Mouse (Mus musculus) olfactory bulb, adult 2 months (tissue): ENCODE results near the gene Gpr84. TPM values are rescaled to one million over a fixed set of nuclear protein-coding genes. Genes with fewer than 3 reads are reported as not detected.
"Not testable (repeated sequence)": the region's sequence is repeated elsewhere in the genome, so short reads cannot be mapped to it uniquely, and the experiment has no call there.

Experiments used
- H3K27ac ChIP-seq: fragments of 200-500 bp; 2 replicates; pipeline ENCODE4 v1.5.1; 2012; ENCODE audit warnings: low read depth, low read length; ENCODE audit not compliant: insufficient read depth
- H3K4me1 ChIP-seq: fragments of 200-500 bp; 2 replicates; pipeline ENCODE4 v1.6.1; 2012; ENCODE audit warnings: low read length; ENCODE audit not compliant: control insufficient read depth, insufficient read depth
- H3K4me3 ChIP-seq: fragments of 200-500 bp; 2 replicates; pipeline ENCODE4 v1.5.1; 2012; ENCODE audit warnings: mild to moderate bottlenecking, low read depth, low read length, moderate library complexity; ENCODE audit not compliant: insufficient read depth
- CTCF ChIP-seq: fragments of 200-500 bp; IDR thresholded peaks from 2 replicates; pipeline ENCODE4 v1.5.1; 2012; ENCODE audit warnings: low read depth, mild to moderate bottlenecking, low read length, moderate library complexity; ENCODE audit not compliant: insufficient read depth
- POLR2A ChIP-seq: fragments of 200-500 bp; IDR thresholded peaks from 2 replicates; pipeline ENCODE4 v1.6.1; 2012; ENCODE audit warnings: mild to moderate bottlenecking, low read depth, low read length, moderate library complexity; ENCODE audit not compliant: insufficient read depth
- WGBS: fragments of 180-500 bp; shearing (Covaris S2); methylation state at CpG from one replicate; pipeline ENCODE4 v1.1.7; 2018; 5-methylcytosine and 5-hydroxymethylcytosine counted together
- polyA plus RNA-seq: library from polyadenylated mRNA; stranded (reverse); fragments of >200 nt; gene quantifications from 2 replicates; pipeline ENCODE4 v1.2.4, GENCODE M21; 2012; ENCODE audit warnings: low replicate concordance; ENCODE audit not compliant: missing spikeins, insufficient read depth, insufficient read length

The Gpr84 gene
- polyA plus RNA-seq, 1 experiment: not detected

GRCm38 (mm10) chr15:103284066-103284465 lies 26.3 kb downstream of the Gpr84 start:
- H3K27ac ChIP-seq: no peak overlapping the region
- no peak overlapping the region for H3K4me3 ChIP-seq
- peaks cover 7% of the 10 kb centered on the region for H3K4me1 ChIP-seq
- WGBS: 57% methylated on average over 3 of the region's 3 CpGs
- TF ChIP-seq CTCF (no peak), POLR2A (no peak)

- peaks cover 7% of the 10 kb centered on the region for H3K4me1 ChIP-seq
- no peak overlapping the region for H3K27ac ChIP-seq
- H3K4me3 ChIP-seq: no peak overlapping the region
- TF ChIP-seq CTCF (no peak), POLR2A (no peak)
- 89% methylated on average over 3 of the region's 3 CpGs for WGBS
Observed at GRCm38 (mm10) chr15:103281465-103282205, 28.8 kb downstream of the Gpr84 start.

- TF ChIP-seq POLR2A: no peak
- no peak for TF ChIP-seq CTCF
- no peak overlapping the region for H3K4me3 ChIP-seq
- H3K4me1 ChIP-seq: peaks cover 7% of the 10 kb centered on the region
- 73% methylated on average over 3 of the region's 3 CpGs for WGBS
- H3K27ac ChIP-seq: no peak overlapping the region
Observed at GRCm38 (mm10) chr15:103280817-103281464, 29.5 kb downstream of the Gpr84 start.

GRCm38 (mm10) chr15:103279750-103280149 lies 30.7 kb downstream of the Gpr84 start:
- no peak for TF ChIP-seq POLR2A
- TF ChIP-seq CTCF: no peak
- no peak overlapping the region for H3K4me3 ChIP-seq
- WGBS: 54% methylated on average over 3 of the region's 3 CpGs
- no peak overlapping the region; the same call in 1 of the 2 replicates for H3K27ac ChIP-seq
- H3K4me1 ChIP-seq: 0 out of 2 replicates have a peak, but pooled peaks cover 2% of the 10 kb centered on the region

GRCm38 (mm10) chr15:103277949-103278348 lies 32.5 kb downstream of the Gpr84 start:
- no peak overlapping the region for H3K27ac ChIP-seq
- no peak for TF ChIP-seq POLR2A
- no peak overlapping the region for H3K4me3 ChIP-seq
- WGBS: 57% methylated on average over 7 of the region's 7 CpGs
- no peaks in the 10 kb centered on the region for H3K4me1 ChIP-seq

- H3K4me3 ChIP-seq, H3K27ac ChIP-seq, H3K4me1 ChIP-seq: not testable (repeated sequence)
- 95% methylated on average over 3 of the region's 3 CpGs for WGBS
Observed at GRCm38 (mm10) chr15:103275943-103276342, 34.5 kb downstream of the Gpr84 start.

GRCm38 (mm10) chr15:103272419-103273279 lies 37.8 kb downstream of the Gpr84 start, which contains the start of gene Copz1:
Gene Copz1 (plus strand): TSS chr15:103272714.
- H3K4me1 ChIP-seq: no peaks in the 10 kb centered on the region
- H3K27ac ChIP-seq: peak within 1 kb of the TSS; percentile 57; the same call in 1 of the 2 replicates
- under 1% methylated on average over 38 of the region's 38 CpGs for WGBS

GRCm38 (mm10) chr15:103268903-103269302 lies 41.5 kb downstream of the Gpr84 start:
- H3K27ac ChIP-seq: no peak overlapping the region
- 81% methylated on average over 4 of the region's 4 CpGs for WGBS
- TF ChIP-seq CTCF: no peak
- TF ChIP-seq POLR2A: no peak

More at GRCm38 (mm10) chr15:103272419-103273279, 37.8 kb downstream of the Gpr84 start, which contains the start of gene Copz1:
- TF ChIP-seq CTCF: no peak
- peak; percentile 65; the same call in 1 of the 2 replicates for TF ChIP-seq POLR2A
- H3K4me3 ChIP-seq: peak within 1 kb of the TSS; percentile 86

GRCm38 (mm10) chr15:103264794-103265193 lies 45.6 kb downstream of the Gpr84 start:
- 92% methylated on average over 2 of the region's 2 CpGs for WGBS
- no peak overlapping the region for H3K4me3 ChIP-seq
- no peak for TF ChIP-seq CTCF
- TF ChIP-seq POLR2A: no peak
- H3K4me1 ChIP-seq: no peaks in the 10 kb centered on the region
- no peak overlapping the region for H3K27ac ChIP-seq

More at GRCm38 (mm10) chr15:103268903-103269302, 41.5 kb downstream of the Gpr84 start:
- Histone ChIP-seq H3K4me3 (no peak overlapping the region), H3K4me1 (no peaks in the 10 kb centered on the region)
